Mouse (Mus musculus) small intestine, adult 10 weeks (tissue): ENCODE data around the gene Psmg1. TPM values are rescaled to one million over a fixed set of nuclear protein-coding genes. Genes with fewer than 3 reads are reported as not detected.

Source experiments
- polyA plus RNA-seq: library from polyadenylated mRNA; stranded (reverse); fragments of 350-450 nt; fragmentation: Illumina TruSeq; extraction: RNeasy Lipid Tissue Mini Kit (QIAGEN cat#74804); gene quantifications from one replicate; pipeline ENCODE4 v1.2.3, GENCODE M21; 2014; ENCODE audit warnings: low replicate concordance

Gene Psmg1
- polyA plus RNA-seq = 20.2 TPM

GRCm38 (mm10) chr16:95990462-95991121 lies at the start of gene Psmg1:
Gene Psmg1 (minus strand): TSS chr16:95990960.

Other genes with a start within 250 kb of the Psmg1 start
- 52.5 TPM for gene Brwd1, start 91.6 kb upstream of the Psmg1 start, polyA plus RNA-seq
- gene Hmgn1, start 136.8 kb upstream of the Psmg1 start, polyA plus RNA-seq = 74.9 TPM
- 2.6 TPM for gene Wrb, start 154.4 kb upstream of the Psmg1 start, polyA plus RNA-seq
- not detected for gene Lca5l, start 201.3 kb upstream of the Psmg1 start, polyA plus RNA-seq
- gene Sh3bgr, start 209.5 kb upstream of the Psmg1 start, polyA plus RNA-seq = 23.9 TPM
- gene B3galt5, start 244.8 kb upstream of the Psmg1 start, polyA plus RNA-seq = 2.2 TPM